Mouse (Mus musculus) liver, embryonic 14.5 days (tissue): ENCODE measurements around the gene Olfr91.

Experiments
- CTCF ChIP-seq: IDR thresholded peaks from 2 replicates; pipeline ENCODE4 v1.5.1; 2016; ENCODE audit warnings: antibody characterized with exemption, low read depth, control low read depth
- EP300 ChIP-seq: IDR thresholded peaks from 2 replicates; pipeline ENCODE4 v1.6.1; 2016; ENCODE audit warnings: antibody characterized with exemption, low read depth

GRCm38 (mm10) chr17:37050876-37051275 is 47.2 kb downstream of the Olfr91 start:
- TF ChIP-seq CTCF (no peak), EP300 (no peak)
